Mouse (Mus musculus) pancreas, adult 10 weeks (tissue): ENCODE measurements around the gene Magi3. TPM values are rescaled to one million over a fixed set of nuclear protein-coding genes. Genes with fewer than 3 reads are reported as not detected.

Experiments
- polyA plus RNA-seq: library from polyadenylated mRNA; stranded (reverse); fragments of 350-450 nt; fragmentation: Illumina TruSeq; extraction: RNeasy Lipid Tissue Mini Kit (QIAGEN cat#74804); gene quantifications from one replicate; pipeline ENCODE4 v1.2.3, GENCODE M21; 2015; ENCODE audit warnings: low read depth, low replicate concordance; ENCODE audit not compliant: insufficient read depth

Magi3 gene
- 3.2 TPM for polyA plus RNA-seq

GRCm38 (mm10) chr3:104220295-104220965 lies at the start of gene Magi3:
Magi3 (minus strand) TSS chr3:104220374.

GRCm38 (mm10) chr3:103967861-103968691 lies 252.1 kb downstream of the Magi3 start, which contains the start of gene Phtf1:
Phtf1 (plus strand) TSS chr3:103968110.

